Mouse (Mus musculus): ENCODE results near the gene Ssna1. TPM values are rescaled to one million over a fixed set of nuclear protein-coding genes. Genes with fewer than 3 reads are reported as not detected.
A peak's percentile ranks its signal among the peaks of the same experiment; 100 is the strongest.

The Ssna1 gene
- polyA plus RNA-seq, 2 experiments = 76.0 to 145 TPM

GRCm38 (mm10) chr2:25226864-25227263, 45.4 kb downstream of the Ssna1 start:
- TF ChIP-seq EP300 (IDR thresholded peaks at IDR 0.05; ENCODE audit: low read depth) = no peak
- no peak for TF ChIP-seq CTCF (IDR thresholded peaks at IDR 0.05; ENCODE audit: low read depth)
- Histone ChIP-seq H3K4me2 (ENCODE audit: low read depth) (no peak overlapping the region), H3K36me3 (replicated peaks; ENCODE audit: control insufficient read depth, insufficient read depth, low read depth) (peaks cover 19% of the 10 kb centered on the region), H3K4me1 (replicated peaks; ENCODE audit: control insufficient read depth in 2 of 2, insufficient read depth in 2 of 2, low read length in 1 of 2) (peaks cover 5 to 13% of the 10 kb centered on the region in 2 experiments), H3K9ac (replicated peaks) (no peak overlapping the region), H3K27me3 (ENCODE audit: control insufficient read depth, insufficient read depth, low read length) (no peaks in the 10 kb centered on the region), H3K4me3 (ENCODE audit: insufficient read depth in 1 of 2, low read depth in 2 of 2, low read length in 2 of 2) (no peak overlapping the region), H3K27ac (no peak overlapping the region), H3K9me3 (ENCODE audit: control insufficient read depth, low read length) (no peaks in the 10 kb centered on the region)
- WGBS (ENCODE audit: insufficient replicate concordance) = 79% methylated on average over 5 of the region's 5 CpGs
- DNase-seq (ENCODE audit: low read depth in 3 of 3, low spot score in 3 of 3) (no peak), ATAC-seq (ENCODE audit: insufficient read depth) (no peak)

GRCm38 (mm10) chr2:25225811-25226379, 46.3 kb downstream of the Ssna1 start:
- TF ChIP-seq EP300 (IDR thresholded peaks at IDR 0.05; ENCODE audit: low read depth) (no peak), CTCF (IDR thresholded peaks at IDR 0.05; ENCODE audit: low read depth) (no peak)
- H3K4me3 ChIP-seq (ENCODE audit: insufficient read depth in 1 of 2, low read depth in 2 of 2, low read length in 2 of 2) = peak overlapping the region; percentile 69 to 86
- no peak for ATAC-seq (ENCODE audit: insufficient read depth)
- H3K27ac ChIP-seq = peak overlapping the region; percentile 91
- peaks cover 24% of the 10 kb centered on the region for H3K36me3 ChIP-seq (replicated peaks; ENCODE audit: control insufficient read depth, insufficient read depth, low read depth)
- H3K4me1 ChIP-seq (replicated peaks; ENCODE audit: control insufficient read depth in 2 of 2, insufficient read depth in 2 of 2, low read length in 1 of 2) = peaks cover 5 to 13% of the 10 kb centered on the region in 2 experiments
- WGBS (ENCODE audit: insufficient replicate concordance) = 84% methylated on average over 8 of the region's 8 CpGs
- no peak for DNase-seq (ENCODE audit: low read depth in 3 of 3, low spot score in 3 of 3)
- H3K27me3 ChIP-seq (ENCODE audit: control insufficient read depth, insufficient read depth, low read length) = no peaks in the 10 kb centered on the region
- peak overlapping the region; percentile 77 for H3K4me2 ChIP-seq (ENCODE audit: low read depth)
- H3K9ac ChIP-seq (replicated peaks) = peak overlapping the region; percentile 84
- H3K9me3 ChIP-seq (ENCODE audit: control insufficient read depth, low read length) = no peaks in the 10 kb centered on the region

GRCm38 (mm10) chr2:25224766-25225752, 47.2 kb downstream of the Ssna1 start:
- peak overlapping the region; percentile 84 for H3K9ac ChIP-seq (replicated peaks)
- peak overlapping the region; percentile 86 to 96 for H3K4me3 ChIP-seq (ENCODE audit: insufficient read depth in 1 of 2, low read depth in 2 of 2, low read length in 2 of 2)
- peak; percentile 99 to 100 (median 99) for DNase-seq (ENCODE audit: low read depth in 3 of 3, low spot score in 3 of 3)
- TF ChIP-seq EP300 (IDR thresholded peaks at IDR 0.05; ENCODE audit: low read depth) (no peak; the same call in 1 of the 2 replicates), CTCF (IDR thresholded peaks at IDR 0.05; ENCODE audit: low read depth) (no peak; the same call in 1 of the 2 replicates)
- peaks cover 5 to 13% of the 10 kb centered on the region in 2 experiments for H3K4me1 ChIP-seq (replicated peaks; ENCODE audit: control insufficient read depth in 2 of 2, insufficient read depth in 2 of 2, low read length in 1 of 2)
- H3K27ac ChIP-seq = peak overlapping the region; percentile 91
- 2% methylated on average over 41 of the region's 41 CpGs for WGBS (ENCODE audit: insufficient replicate concordance)
- peak; percentile 87 for ATAC-seq (ENCODE audit: insufficient read depth)
- no peaks in the 10 kb centered on the region for H3K27me3 ChIP-seq (ENCODE audit: control insufficient read depth, insufficient read depth, low read length)
- H3K36me3 ChIP-seq (replicated peaks; ENCODE audit: control insufficient read depth, insufficient read depth, low read depth) = peaks cover 24% of the 10 kb centered on the region
- H3K9me3 ChIP-seq (ENCODE audit: control insufficient read depth, low read length) = no peaks in the 10 kb centered on the region
- peak overlapping the region; percentile 77 for H3K4me2 ChIP-seq (ENCODE audit: low read depth)

- DNase-seq (ENCODE audit: low read depth in 3 of 3, low spot score in 3 of 3) (no peak), ATAC-seq (ENCODE audit: insufficient read depth) (no peak)
- 0 out of 2 replicates have a peak, but pooled peaks have one; percentile 43 for TF ChIP-seq EP300 (IDR thresholded peaks at IDR 0.05; ENCODE audit: low read depth)
- peak; percentile 43 for TF ChIP-seq CTCF (IDR thresholded peaks at IDR 0.05; ENCODE audit: low read depth)
- peak within 1 kb of the TSS; percentile 90 to 96 for H3K4me3 ChIP-seq (ENCODE audit: insufficient read depth in 1 of 2, low read depth in 2 of 2, low read length in 2 of 2)
- H3K9ac ChIP-seq (replicated peaks) = peak within 1 kb of the TSS; percentile 100
- H3K27me3 ChIP-seq (ENCODE audit: control insufficient read depth, insufficient read depth, low read length) = no peaks in the 10 kb centered on the region
- no peaks in the 10 kb centered on the region for H3K9me3 ChIP-seq (ENCODE audit: control insufficient read depth, low read length)
- H3K27ac ChIP-seq = peak within 1 kb of the TSS; percentile 100
- H3K4me2 ChIP-seq (ENCODE audit: low read depth) = peak within 1 kb of the TSS; percentile 81
- H3K4me1 ChIP-seq (replicated peaks; ENCODE audit: control insufficient read depth in 2 of 2, insufficient read depth in 2 of 2, low read length in 1 of 2) = peaks cover 5 to 13% of the 10 kb centered on the region in 2 experiments
- WGBS (ENCODE audit: insufficient replicate concordance) = 0% methylated on average over 17 of the region's 17 CpGs
- H3K36me3 ChIP-seq (replicated peaks; ENCODE audit: control insufficient read depth, insufficient read depth, low read depth) = peaks cover 24% of the 10 kb centered on the region
Observed at GRCm38 (mm10) chr2:25224492-25224765, 47.8 kb downstream of the Ssna1 start, which contains the start of gene Tubb4b. Gene Tubb4b, minus strand, starts transcription at chr2:25224702.

Data from liver, embryonic 14.5 days (tissue).